Comparison of ENCODE assay signal across 9 mouse cellular contexts in the genomic region with DNA sequence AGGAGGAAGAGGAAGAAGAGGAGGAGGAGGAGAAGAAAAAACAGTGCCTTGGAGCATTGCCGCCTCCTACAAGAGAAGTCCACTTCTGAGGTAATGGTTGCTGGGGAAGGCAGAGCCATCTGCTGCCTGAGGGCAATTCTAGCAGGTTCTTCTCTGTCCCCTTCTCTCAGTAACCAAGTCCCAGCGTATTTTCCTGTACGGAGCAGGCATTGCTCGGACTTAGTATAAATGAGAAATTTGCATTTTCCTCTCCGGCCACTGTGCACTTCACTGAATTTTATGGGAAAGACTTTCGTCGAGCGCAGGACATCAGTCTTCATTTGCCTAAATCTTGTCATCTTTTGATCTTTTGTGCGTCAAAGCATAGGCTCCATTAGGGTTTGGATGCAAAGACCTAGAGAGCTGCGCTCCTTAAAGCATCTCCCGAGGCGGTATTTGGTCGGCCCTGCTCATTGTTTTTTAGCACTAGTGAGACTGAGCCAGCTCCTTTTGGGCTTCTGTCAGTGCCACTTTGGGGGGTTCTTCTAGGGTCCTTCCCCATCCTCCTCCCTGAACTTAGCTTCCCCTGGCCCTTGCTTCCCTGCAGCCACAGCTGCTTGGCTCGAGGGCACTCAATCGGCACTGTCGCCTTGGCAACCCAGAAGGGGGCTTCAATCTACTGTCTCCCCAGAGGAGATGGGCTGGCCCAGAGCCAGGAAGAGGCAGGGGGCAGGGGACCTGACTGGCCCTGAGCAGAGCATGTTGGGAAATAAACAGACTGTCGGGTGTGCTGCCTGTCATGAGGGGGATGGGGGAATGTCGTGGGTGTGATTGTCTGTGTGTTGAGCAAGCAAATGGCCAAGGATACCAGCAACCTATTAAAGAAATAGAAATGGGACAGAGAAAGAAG. TPM values are rescaled to one million over a fixed set of nuclear protein-coding genes. Genes with fewer than 3 reads are reported as not detected.
DNase-seq lines count a peak whose midpoint lies in the region; ATAC-seq and TF ChIP-seq lines count a peak whose summit lies in the region.
"Had no signal": no experiment of that assay in that cellular context is flagged by ENCODE, and none has a peak within 500 bp of the region (broad histone marks: within the 10 kb centered on the region; RNA-seq: fewer than 3 reads in every experiment).

No protein-coding gene starts in this region.

- H3K27ac ChIP-seq in heart, embryonic 10.5 days = no peak overlapping the region
- H3K27ac ChIP-seq in forebrain, embryonic 14.5 days (ENCODE audit: low read depth, low read length) = peak overlapping the region; percentile 74
- no peak overlapping the region for H3K27ac ChIP-seq in cerebellum, adult 2 months (ENCODE audit: insufficient read depth, low read length)

- TF ChIP-seq CTCF in cerebellum, adult 2 months (IDR thresholded peaks at IDR 0.05; ENCODE audit: borderline replicate concordance, insufficient read depth, low read depth, low read length) = no peak

- no peaks in the 10 kb centered on the region for H3K36me3 ChIP-seq in heart, embryonic 10.5 days
- H3K36me3 ChIP-seq in forebrain, embryonic 14.5 days (ENCODE audit: control insufficient read depth, insufficient read depth, low read length) = no peaks in the 10 kb centered on the region

- peak overlapping the region; percentile 35; the same call in 1 of the 2 replicates for H3K4me3 ChIP-seq in heart, embryonic 10.5 days
- no peak overlapping the region for H3K4me3 ChIP-seq in forebrain, embryonic 14.5 days (ENCODE audit: low read depth, low read length)
- no peak overlapping the region for H3K4me3 ChIP-seq in cerebellum, adult 2 months (replicated peaks; ENCODE audit: insufficient read depth, low read depth, low read length)

- H3K4me1 ChIP-seq in heart, embryonic 10.5 days = peaks cover 17% of the 10 kb centered on the region
- peaks cover 13% of the 10 kb centered on the region for H3K4me1 ChIP-seq in forebrain, embryonic 14.5 days (ENCODE audit: control insufficient read depth, insufficient read depth, low read length)
- H3K4me1 ChIP-seq in cerebellum, adult 2 months (ENCODE audit: control insufficient read depth, insufficient read depth, low read length) = no peaks in the 10 kb centered on the region

- no peaks in the 10 kb centered on the region for H3K27me3 ChIP-seq in heart, embryonic 10.5 days (ENCODE audit: insufficient read depth, poor library complexity, severe bottlenecking)
- no peaks in the 10 kb centered on the region for H3K27me3 ChIP-seq in forebrain, embryonic 14.5 days (replicated peaks; ENCODE audit: control insufficient read depth, insufficient read depth, low read length)
- no peaks in the 10 kb centered on the region for H3K27me3 ChIP-seq in cerebellum, adult 2 months (ENCODE audit: control insufficient read depth, insufficient read depth, low read length)

- peak; percentile 78 for DNase-seq in heart, embryonic 10.5 days (ENCODE audit: low spot score)
- DNase-seq in heart, postnatal 25 days (ENCODE audit: low spot score) = no peak
- DNase-seq in ES-CJ7 (ENCODE audit: low read depth, low spot score) = peak; percentile 59
- peak; percentile 90 for DNase-seq in forebrain, embryonic 14.5 days (ENCODE audit: low spot score)
- DNase-seq in lung, postnatal 14 days = peak; percentile 15
- DNase-seq in c-Kit-positive CD71-positive TER-119-positive erythroid progenitor cells, embryonic 14.5 days (ENCODE audit: low spot score) = no peak
- no peak for DNase-seq in cerebellum, adult 2 months
- DNase-seq in gastrocnemius, adult 18-20 months (ENCODE audit: low spot score) = no peak

- peak overlapping the region; percentile 47 for H3K4me2 ChIP-seq in forebrain, embryonic 14.5 days (ENCODE audit: low read length)

- 16% methylated on average over 18 of the region's 18 CpGs for WGBS in heart, embryonic 10.5 days
- 5% methylated on average over 18 of the region's 18 CpGs for WGBS in forebrain, embryonic 14.5 days
- WGBS in cerebellum, adult 2 months = 11% methylated on average over 18 of the region's 18 CpGs

- TF ChIP-seq POLR2A in cerebellum, adult 2 months (IDR thresholded peaks at IDR 0.05; ENCODE audit: borderline replicate concordance, insufficient read depth, low read length) = no peak

- intact Hi-C loops in heart, postnatal 25 days (cut with DNase I) = no loop called here

- H3K9me3 ChIP-seq in heart, embryonic 10.5 days = no peaks in the 10 kb centered on the region
- H3K9me3 ChIP-seq in forebrain, embryonic 14.5 days (replicated peaks; ENCODE audit: control insufficient read depth, low read length) = no peaks in the 10 kb centered on the region

- H3K9ac ChIP-seq in forebrain, embryonic 14.5 days (ENCODE audit: low read length) = peak overlapping the region; percentile 22

- ATAC-seq in forebrain, embryonic 14.5 days = peak; percentile 93

RNA-seq across cellular contexts. Expression of gene Rnf38, which starts 13.7 kb away (rescaled TPM):
- 23.4 and 24.7 TPM in 2 replicates for polyA plus RNA-seq in heart, embryonic 10.5 days (2016; fragmentation: Nextera tagmentation; extraction: Ambion mirVana)
- 10 to 100 TPM; 30.4 to 32.7 TPM for total RNA-seq in heart, postnatal 25 days (2021)
- 47.0 and 47.8 TPM in 2 replicates for polyA plus RNA-seq in forebrain, embryonic 14.5 days (2014; fragmentation: Nextera tagmentation; extraction: Ambion mirVana)
- polyA plus RNA-seq in cerebellum, adult 2 months (2012; rRNA removed) = 53.5 and 63.1 TPM in 2 replicates
- 10 to 100 TPM; 12.3 to 17.1 TPM for total RNA-seq in gastrocnemius, adult 18-20 months (2021)

RNA-seq across cellular contexts. Expression of gene Melk, which starts 53.4 kb away (rescaled TPM):
- 40.9 and 43.2 TPM in 2 replicates for polyA plus RNA-seq in heart, embryonic 10.5 days (2016; fragmentation: Nextera tagmentation; extraction: Ambion mirVana)
- under 1 TPM; 0.49 to 0.70 TPM for total RNA-seq in heart, postnatal 25 days (2021)
- 21.8 and 24.3 TPM in 2 replicates for polyA plus RNA-seq in forebrain, embryonic 14.5 days (2014; fragmentation: Nextera tagmentation; extraction: Ambion mirVana)
- 0.03 and 0.07 TPM in 2 replicates for polyA plus RNA-seq in cerebellum, adult 2 months (2012; rRNA removed)
- not detected for total RNA-seq in gastrocnemius, adult 18-20 months (2021)
- polyA plus RNA-seq: liver, adult 2 months had no signal

Comparison
In these comparisons a context has a peak if more than half of its experiments do, and no peak if none do; other contexts are left out.
1. DNase-seq: peak in heart, embryonic 10.5 days (single experiment), ES-CJ7 (single experiment), forebrain, embryonic 14.5 days (single experiment) and lung, postnatal 14 days (single experiment); none in heart, postnatal 25 days (single experiment), c-Kit-positive CD71-positive TER-119-positive erythroid progenitor cells, embryonic 14.5 days (single experiment), cerebellum, adult 2 months (0 of 2) and gastrocnemius, adult 18-20 months (single experiment).
2. RNA of gene Melk, which starts 53.4 kb away (polyA plus RNA-seq): 40.9 to 43.2 TPM in heart, embryonic 10.5 days and 21.8 to 24.3 TPM in forebrain, embryonic 14.5 days; 0.03 to 0.07 TPM in cerebellum, adult 2 months; every median in the first group is over 10 times any median in the second.